Mouse (Mus musculus) small intestine, adult 2 months (tissue): ENCODE data around the gene Eef1akmt2. TPM values are rescaled to one million over a fixed set of nuclear protein-coding genes. Genes with fewer than 3 reads are reported as not detected.
A peak's percentile ranks its signal among the peaks of the same experiment; 100 is the strongest.

ENCODE experiments used
- H3K27ac ChIP-seq: fragments of 200-500 bp; 2 replicates; pipeline ENCODE4 v1.5.1; 2012; ENCODE audit warnings: low read depth, low read length, control low read depth, inconsistent platforms; ENCODE audit not compliant: insufficient read depth
- H3K27me3 ChIP-seq: fragments of 200-500 bp; 2 replicates; pipeline ENCODE4 v1.6.1; 2012; ENCODE audit warnings: mild to moderate bottlenecking, moderate library complexity, low read length, inconsistent platforms; ENCODE audit not compliant: control insufficient read depth, insufficient read depth
- H3K36me3 ChIP-seq: fragments of 200-500 bp; 2 replicates; pipeline ENCODE4 v1.6.1; 2012; ENCODE audit warnings: mild to moderate bottlenecking, low read length, control low read depth, inconsistent platforms; ENCODE audit not compliant: control insufficient read depth, insufficient read depth
- H3K4me1 ChIP-seq: fragments of 200-500 bp; 2 replicates; pipeline ENCODE4 v1.6.1; 2012; ENCODE audit warnings: low read length, inconsistent platforms, mixed read lengths; ENCODE audit not compliant: control insufficient read depth, insufficient read depth, insufficient read length
- H3K4me3 ChIP-seq: fragments of 200-500 bp; 2 replicates; pipeline ENCODE4 v1.5.1; 2012; ENCODE audit warnings: low read depth, mild to moderate bottlenecking, control low read depth, inconsistent platforms, low read length, moderate library complexity
- CTCF ChIP-seq: fragments of 200-500 bp; IDR thresholded peaks from 2 replicates; pipeline ENCODE4 v1.5.1; 2012; ENCODE audit warnings: low read depth, mild to moderate bottlenecking, control low read depth, inconsistent platforms, low read length, moderate library complexity, mixed read lengths; ENCODE audit not compliant: insufficient replicate concordance, insufficient read length; ENCODE audit errors: extremely low read depth
- POLR2A ChIP-seq: fragments of 200-500 bp; IDR thresholded peaks from 2 replicates; pipeline ENCODE4 v1.6.1; 2012; ENCODE audit warnings: low read depth, mild to moderate bottlenecking, control low read depth, inconsistent platforms, low read length, moderate library complexity
- WGBS: fragments of 180-500 bp; shearing (Covaris S2); methylation state at CpG from one replicate; pipeline ENCODE4 v1.1.7; 2018; 5-methylcytosine and 5-hydroxymethylcytosine counted together
- polyA plus RNA-seq: library from polyadenylated mRNA; depleted of rRNA; stranded (reverse); fragments of >200 nt; gene quantifications from 2 replicates; pipeline ENCODE4 v1.2.3, GENCODE M21; 2012

Eef1akmt2 gene
- polyA plus RNA-seq, 1 experiment: 1.1 TPM

- Histone ChIP-seq H3K27ac (no peak overlapping the region), H3K4me1 (peaks cover 56% of the 10 kb centered on the region), H3K36me3 (peaks cover 3% of the 10 kb centered on the region; the same call in 1 of the 2 replicates), H3K4me3 (no peak overlapping the region), H3K27me3 (no peaks in the 10 kb centered on the region)
- WGBS: 71% methylated on average over 10 of the region's 10 CpGs
- TF ChIP-seq POLR2A: no peak
- no peak for TF ChIP-seq CTCF
Measured at GRCm38 (mm10) chr7:132800868-132801267, 51.6 kb downstream of the Eef1akmt2 start.

DNA sequence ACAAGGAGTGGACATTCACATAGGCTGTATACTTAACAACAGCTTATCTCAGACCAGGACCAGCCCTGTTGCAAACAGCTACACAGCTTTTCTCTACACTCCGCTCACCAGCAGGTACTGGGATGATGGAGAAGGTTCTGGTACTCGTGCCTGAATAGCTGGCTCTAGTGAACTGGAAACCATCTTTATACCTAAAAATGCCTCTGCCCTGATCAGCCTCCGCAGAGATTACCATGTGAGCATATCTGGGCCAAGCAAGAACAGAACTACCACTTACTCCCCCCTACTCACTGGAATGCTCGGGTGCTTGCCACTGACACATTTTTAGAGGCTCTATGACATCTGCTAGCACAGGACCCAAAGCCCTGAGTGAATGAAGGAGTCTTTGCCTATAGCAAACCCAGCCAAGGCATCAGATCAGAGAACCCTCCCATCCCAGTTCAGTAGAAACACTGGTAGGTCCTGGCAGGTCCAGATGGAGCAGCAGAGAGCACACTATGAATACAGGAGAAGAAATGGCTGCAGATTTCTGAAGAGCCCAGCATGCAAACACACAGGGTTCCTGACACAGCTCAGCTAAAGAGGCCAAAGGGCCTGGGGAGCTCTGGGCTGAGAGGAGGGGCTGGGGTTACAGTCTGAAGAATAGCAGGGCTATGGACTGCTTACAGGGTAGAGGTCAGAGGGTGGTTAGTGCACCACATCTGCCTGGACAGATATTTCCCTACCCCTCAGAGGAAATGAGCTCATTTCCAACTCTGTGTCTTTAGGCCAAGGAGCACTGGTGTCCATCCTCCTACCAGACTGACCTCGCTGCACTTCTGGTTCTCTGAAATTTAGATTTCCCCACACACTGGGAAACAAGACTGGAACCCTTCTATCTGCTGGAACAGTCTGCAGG lies 53.1 kb downstream of the Eef1akmt2 start:
- Histone ChIP-seq H3K27ac (peak overlapping the region; percentile 10; the same call in 1 of the 2 replicates), H3K4me1 (peaks cover 43% of the 10 kb centered on the region), H3K36me3 (peaks cover 3% of the 10 kb centered on the region; the same call in 1 of the 2 replicates), H3K27me3 (no peaks in the 10 kb centered on the region), H3K4me3 (no peak overlapping the region)
- WGBS: 86% methylated on average over 5 of the region's 5 CpGs
- TF ChIP-seq POLR2A (no peak), CTCF (no peak)

GRCm38 (mm10) chr7:132795141-132795540 lies 57.3 kb downstream of the Eef1akmt2 start:
- H3K4me3 ChIP-seq: no peak overlapping the region
- H3K27me3 ChIP-seq: no peaks in the 10 kb centered on the region
- H3K36me3 ChIP-seq: peaks cover 3% of the 10 kb centered on the region; the same call in 1 of the 2 replicates
- H3K4me1 ChIP-seq: peaks cover 31% of the 10 kb centered on the region
- WGBS: 90% methylated on average over 5 of the region's 5 CpGs
- no peak overlapping the region for H3K27ac ChIP-seq
- TF ChIP-seq POLR2A (no peak), CTCF (no peak)

DNA sequence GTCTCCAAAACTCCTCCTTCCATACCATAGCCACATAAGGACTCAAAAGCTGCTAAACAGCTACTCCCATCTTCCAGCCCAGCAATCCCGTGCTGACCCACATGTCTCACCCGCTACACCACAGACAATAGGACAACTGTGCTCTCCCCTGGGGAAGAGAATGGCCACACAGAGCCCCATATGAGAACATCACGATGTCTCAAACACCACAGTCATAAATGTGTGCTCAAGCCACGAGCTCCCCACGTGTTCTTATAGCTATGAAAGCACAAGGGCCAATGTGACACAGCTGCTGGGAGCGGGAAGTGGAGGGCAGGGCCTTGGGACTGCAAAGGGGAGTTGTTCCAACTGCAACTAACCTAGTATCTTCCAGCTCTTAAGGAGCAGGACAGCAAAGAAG lies 59.0 kb downstream of the Eef1akmt2 start:
- Histone ChIP-seq H3K36me3 (0 out of 2 replicates have a peak, but pooled peaks cover under 1% of the 10 kb centered on the region), H3K27me3 (no peaks in the 10 kb centered on the region), H3K4me1 (peaks cover 32% of the 10 kb centered on the region), H3K4me3 (no peak overlapping the region), H3K27ac (peak overlapping the region; percentile 38; the same call in 1 of the 2 replicates)
- TF ChIP-seq POLR2A (no peak), CTCF (no peak)
- WGBS: 18% methylated on average over 6 of the region's 6 CpGs

GRCm38 (mm10) chr7:132790447-132791219 lies 61.8 kb downstream of the Eef1akmt2 start:
- H3K27ac ChIP-seq: peak overlapping the region; percentile 84
- no peak for TF ChIP-seq CTCF
- TF ChIP-seq POLR2A: no peak
- peaks cover 56% of the 10 kb centered on the region for H3K4me1 ChIP-seq
- H3K27me3 ChIP-seq: no peaks in the 10 kb centered on the region
- no peak overlapping the region for H3K4me3 ChIP-seq
- no peaks in the 10 kb centered on the region for H3K36me3 ChIP-seq
- WGBS: 56% methylated on average over 14 of the region's 14 CpGs

GRCm38 (mm10) chr7:132788826-132789225 lies 63.6 kb downstream of the Eef1akmt2 start:
- Histone ChIP-seq H3K27ac (no peak overlapping the region), H3K4me3 (no peak overlapping the region), H3K4me1 (peaks cover 60% of the 10 kb centered on the region), H3K36me3 (no peaks in the 10 kb centered on the region), H3K27me3 (no peaks in the 10 kb centered on the region)
- no peak for TF ChIP-seq CTCF
- no peak for TF ChIP-seq POLR2A
- 92% methylated on average over 13 of the region's 13 CpGs for WGBS
